ENCODE assay signal across 21 mouse cellular contexts in the genomic region with DNA sequence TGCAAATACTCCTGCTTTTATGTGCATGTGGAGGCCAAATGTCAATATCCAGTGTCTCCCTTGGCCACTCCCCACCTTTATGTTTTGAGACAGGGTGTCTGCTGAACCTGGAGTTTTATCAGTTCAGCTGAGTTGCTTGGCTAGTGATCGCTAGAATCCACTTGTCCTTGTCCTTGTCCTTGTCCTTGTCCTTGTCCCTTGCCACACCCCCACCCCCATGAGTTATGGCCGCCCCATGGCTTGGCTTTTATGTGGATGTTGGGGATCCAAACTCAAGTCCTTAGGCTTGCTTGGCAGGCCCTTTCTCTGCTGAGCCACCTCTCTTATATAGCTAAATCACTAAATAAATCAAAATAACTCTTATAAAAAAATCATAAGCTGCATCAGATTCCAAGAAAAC. TPM values are rescaled to one million over a fixed set of nuclear protein-coding genes. Genes with fewer than 3 reads are reported as not detected.
DNase-seq lines count a peak whose midpoint lies in the region; ATAC-seq and TF ChIP-seq lines count a peak whose summit lies in the region.
"Had no signal": no experiment of that assay in that cellular context is flagged by ENCODE, and none has a peak within 500 bp of the region (broad histone marks: within the 10 kb centered on the region; RNA-seq: fewer than 3 reads in every experiment).

No protein-coding gene starts in this region.

- TF ChIP-seq CTCF in left cerebral cortex, adult 2 months (IDR thresholded peaks at IDR 0.05): no peak

- peaks cover 9% of the 10 kb centered on the region; the same call in 1 of the 2 replicates for H3K36me3 ChIP-seq in embryonic facial prominence, embryonic 15.5 days
- H3K36me3 ChIP-seq in stomach, embryonic 16.5 days (ENCODE audit: control insufficient read depth, insufficient read depth, low read length): no peaks in the 10 kb centered on the region

- no peak for ATAC-seq in embryonic facial prominence, embryonic 15.5 days (ENCODE audit: insufficient number of reproducible peaks, low FRiP score, low TSS enrichment, low read depth)
- ATAC-seq in stomach, embryonic 16.5 days (ENCODE audit: insufficient read depth, low FRiP score): no peak
- ATAC-seq: forebrain, embryonic 16.5 days; liver, postnatal 0 days had no signal

- H3K27me3 ChIP-seq in embryonic facial prominence, embryonic 15.5 days: no peaks in the 10 kb centered on the region
- H3K27me3 ChIP-seq in stomach, embryonic 16.5 days (ENCODE audit: control insufficient read depth, insufficient read depth, low read length): no peaks in the 10 kb centered on the region
- H3K27me3 ChIP-seq: CH12.LX; heart, embryonic 15.5 days; midbrain, embryonic 12.5 days; neural tube, embryonic 15.5 days had no signal

- H3K9ac ChIP-seq in embryonic facial prominence, embryonic 15.5 days: no peak overlapping the region
- H3K9ac ChIP-seq in stomach, embryonic 16.5 days (ENCODE audit: low read length): no peak overlapping the region
- H3K9ac ChIP-seq: heart, embryonic 15.5 days; liver, postnatal 0 days; midbrain, embryonic 12.5 days; neural tube, embryonic 15.5 days had no signal

- H3K4me3 ChIP-seq in left cerebral cortex, adult 2 months: no peak overlapping the region
- H3K4me3 ChIP-seq in embryonic facial prominence, embryonic 15.5 days (replicated peaks): no peak overlapping the region
- H3K4me3 ChIP-seq in stomach, embryonic 16.5 days (replicated peaks; ENCODE audit: low read length): no peak overlapping the region
- H3K4me3 ChIP-seq: heart, embryonic 15.5 days; hindbrain, embryonic 10.5 days; midbrain, embryonic 12.5 days; myocyte; neural tube, embryonic 15.5 days had no signal

- WGBS in embryonic facial prominence, embryonic 15.5 days: 96% methylated on average over 2 of the region's 2 CpGs
- 76% methylated on average over 2 of the region's 2 CpGs for WGBS in stomach, embryonic 16.5 days

- peaks cover 14% of the 10 kb centered on the region; the same call in 1 of the 2 replicates for H3K4me1 ChIP-seq in embryonic facial prominence, embryonic 15.5 days
- peaks cover 30% of the 10 kb centered on the region for H3K4me1 ChIP-seq in stomach, embryonic 16.5 days (ENCODE audit: control insufficient read depth, insufficient read depth, low read length)

- peak overlapping the region; percentile 71; the same call in 1 of the 2 replicates for H3K27ac ChIP-seq in left cerebral cortex, adult 2 months
- 0 out of 2 replicates have a peak overlapping the region, but pooled peaks have one; percentile 23 for H3K27ac ChIP-seq in embryonic facial prominence, embryonic 15.5 days (replicated peaks)
- H3K27ac ChIP-seq in stomach, embryonic 16.5 days (ENCODE audit: low read length): peak overlapping the region; percentile 80
- H3K27ac ChIP-seq: heart, embryonic 15.5 days; hindbrain, embryonic 10.5 days; macrophage; neural tube, embryonic 15.5 days had no signal

- no peaks in the 10 kb centered on the region for H3K9me3 ChIP-seq in embryonic facial prominence, embryonic 15.5 days (replicated peaks)
- H3K9me3 ChIP-seq in stomach, embryonic 16.5 days (replicated peaks; ENCODE audit: control insufficient read depth, low read length): no peaks in the 10 kb centered on the region
- H3K9me3 ChIP-seq: heart, embryonic 15.5 days; hindbrain, embryonic 10.5 days; midbrain, embryonic 12.5 days; neural tube, embryonic 15.5 days had no signal

- no peak overlapping the region for H3K4me2 ChIP-seq in embryonic facial prominence, embryonic 15.5 days (replicated peaks)
- H3K4me2 ChIP-seq in stomach, embryonic 16.5 days (ENCODE audit: low read depth, low read length): no peak overlapping the region
- H3K4me2 ChIP-seq: heart, embryonic 15.5 days; midbrain, embryonic 12.5 days; neural tube, embryonic 15.5 days had no signal

- intact Hi-C loops in left cerebral cortex, adult 2 months (cut with DNase I): no loop called here
- intact Hi-C loops in left cerebral cortex, postnatal 14 days (cut with DNase I): no loop called here

- peak; percentile 87 for DNase-seq in adrenal gland, adult 2 months
- no peak for DNase-seq in adrenal gland, postnatal 4 days (ENCODE audit: low spot score in 2 of 2)
- no peak for DNase-seq in left cerebral cortex, adult 2 months (ENCODE audit: extremely low spot score in 1 of 2, low spot score in 2 of 2)
- no peak for DNase-seq in left cerebral cortex, postnatal 14 days (ENCODE audit: low spot score in 2 of 2)
- no peak for DNase-seq in frontal cortex, postnatal 25 days (ENCODE audit: low spot score in 2 of 2)
- no peak for DNase-seq in spleen, postnatal 36 days (ENCODE audit: low spot score in 2 of 2)
- DNase-seq: heart, adult 18-20 months; kidney, adult 18-20 months; kidney, postnatal 10 days; liver, postnatal 0 days; retina, postnatal 1 day had no signal

RNA-seq across cellular contexts. Expression of a gene that starts 29.6 kb away (rescaled TPM):
- 1,000 to 10,000 TPM; 1,164 to 1,465 TPM for total RNA-seq in adrenal gland, adult 2 months (2021)
- 187 and 262 TPM in 2 replicates for polyA plus RNA-seq in adrenal gland, adult 2 months (2012; rRNA removed)
- 100 to 1,000 TPM; 382 to 406 TPM for total RNA-seq in adrenal gland, postnatal 4 days (2021)
- 100 to 1,000 TPM; 103 to 116 TPM for total RNA-seq in left cerebral cortex, adult 2 months (2021)
- total RNA-seq in left cerebral cortex, postnatal 14 days (2021): 100 to 1,000 TPM; 125 to 135 TPM
- polyA plus RNA-seq in embryonic facial prominence, embryonic 15.5 days (2015; fragmentation: Nextera tagmentation; extraction: Ambion mirVana): 12.8 and 13.6 TPM in 2 replicates
- 13.8 and 15.7 TPM in 2 replicates for polyA plus RNA-seq in stomach, embryonic 16.5 days (2015; fragmentation: Nextera tagmentation; extraction: Ambion mirVana)

Comparison
In these comparisons a context has a peak if more than half of its experiments do, and no peak if none do; other contexts are left out.
1. H3K27ac ChIP-seq: peak in every context shown above with its lines; median percentile 80 in stomach, embryonic 16.5 days; 71 in left cerebral cortex, adult 2 months; 23 in embryonic facial prominence, embryonic 15.5 days.